Mouse (Mus musculus) heart, postnatal 0 days (tissue): ENCODE measurements around the gene Ell3. TPM values are rescaled to one million over a fixed set of nuclear protein-coding genes. Genes with fewer than 3 reads are reported as not detected.

Experiments
- ATAC-seq: fragments of 200-750 bp; cut with Nextera tagmentation; 2 replicates; pipeline ENCODE4 v1.8.0; 2017; ENCODE audit warnings: low read depth, moderate number of reproducible peaks, moderate library complexity; ENCODE audit not compliant: insufficient read depth
- DNase-seq: peaks from one replicate; pipeline ENCODE4 v3.0.0-alpha.2; 2016; ENCODE audit warnings: low spot score
- H3K27ac ChIP-seq: fragments of 300-500 bp; sonication (generic); 2 replicates; pipeline ENCODE4 v1.5.1; 2014; ENCODE audit warnings: low read depth, mild to moderate bottlenecking
- H3K27me3 ChIP-seq: fragments of 300-500 bp; sonication (generic); 2 replicates; pipeline ENCODE4 v1.6.1; 2014; ENCODE audit warnings: low read length, mixed read lengths; ENCODE audit not compliant: control insufficient read depth, insufficient read depth
- H3K36me3 ChIP-seq: fragments of 300-500 bp; sonication (generic); replicated peaks from 2 replicates; pipeline ENCODE4 v1.6.1; 2014; ENCODE audit warnings: low read length, mixed read lengths; ENCODE audit not compliant: control insufficient read depth, insufficient read depth
- H3K4me1 ChIP-seq: fragments of 300-500 bp; sonication (generic); 2 replicates; pipeline ENCODE4 v1.6.1; 2014; ENCODE audit warnings: antibody characterized with exemption; ENCODE audit not compliant: control insufficient read depth, insufficient read depth
- H3K4me2 ChIP-seq: fragments of 300-500 bp; sonication (generic); 2 replicates; pipeline ENCODE4 v1.6.1; 2014; ENCODE audit warnings: low read depth, mild to moderate bottlenecking, low read length, moderate library complexity
- H3K4me3 ChIP-seq: fragments of 300-500 bp; sonication (generic); 2 replicates; pipeline ENCODE4 v1.5.1; 2014; ENCODE audit warnings: low read depth, low read length
- H3K9ac ChIP-seq: fragments of 300-500 bp; sonication (generic); replicated peaks from 2 replicates; pipeline ENCODE4 v1.6.1; 2014; ENCODE audit warnings: low read depth, low read length, mixed read lengths
- H3K9me3 ChIP-seq: fragments of 300-500 bp; sonication (generic); replicated peaks from 2 replicates; pipeline ENCODE4 v1.6.1; 2016; ENCODE audit warnings: low read length; ENCODE audit not compliant: control insufficient read depth
- CTCF ChIP-seq: IDR thresholded peaks from 2 replicates; pipeline ENCODE4 v1.5.1; 2016; ENCODE audit warnings: antibody characterized with exemption, control low read depth, low read depth
- EP300 ChIP-seq: IDR thresholded peaks from 2 replicates; pipeline ENCODE4 v1.6.1; 2016; ENCODE audit warnings: antibody characterized with exemption, low read depth
- WGBS: fragments of 180-500 bp; shearing (Covaris S2); extraction: QIAGEN DNeasy Blood & Tissue Kit; methylation state at CpG from one replicate; pipeline ENCODE4 v1.1.7; 2014; 5-methylcytosine and 5-hydroxymethylcytosine counted together
- polyA plus RNA-seq: library from polyadenylated mRNA; unstranded; fragments of >200 nt; fragmentation: Nextera tagmentation; extraction: Ambion mirVana; gene quantifications from 2 replicates; pipeline ENCODE4 v1.2.1, GENCODE M21; 2015
- total RNA-seq: library from RNA; depleted of rRNA; stranded (reverse); fragments of >200 nt; gene quantifications from 2 replicates; pipeline ENCODE4 v1.2.3, GENCODE M21; 2014; ENCODE audit warnings: low replicate concordance

The Ell3 gene
- total and polyA plus RNA-seq, 2 experiments from 2014 or later, result 0.55 TPM; not detected in 1

GRCm38 (mm10) chr2:121416356-121416755 is 27.7 kb downstream of the Ell3 start:
- Histone ChIP-seq H3K27me3 (no peaks in the 10 kb centered on the region), H3K36me3 (peaks cover 35% of the 10 kb centered on the region), H3K9ac (0 out of 2 replicates have a peak overlapping the region, but pooled peaks have one; percentile 1), H3K4me3 (no peak overlapping the region), H3K4me1 (peaks cover 19% of the 10 kb centered on the region; the same call in 1 of the 2 replicates), H3K27ac (no peak overlapping the region), H3K9me3 (no peaks in the 10 kb centered on the region), H3K4me2 (no peak overlapping the region)
- TF ChIP-seq EP300, result no peak
- no peak for TF ChIP-seq CTCF
- WGBS, result 74% methylated on average over 6 of the region's 6 CpGs
- DNase-seq (no peak), ATAC-seq (no peak)

- Histone ChIP-seq H3K9me3 (no peaks in the 10 kb centered on the region), H3K36me3 (peaks cover 28% of the 10 kb centered on the region), H3K27me3 (no peaks in the 10 kb centered on the region), H3K9ac (peak overlapping the region; percentile 25; the same call in 1 of the 2 replicates), H3K4me1 (peaks cover 19% of the 10 kb centered on the region; the same call in 1 of the 2 replicates), H3K27ac (no peak overlapping the region), H3K4me2 (peak overlapping the region; percentile 72), H3K4me3 (peak overlapping the region; percentile 80)
- WGBS, result 48% methylated on average over 3 of the region's 3 CpGs
- ATAC-seq (no peak), DNase-seq (no peak)
- no peak for TF ChIP-seq CTCF
- no peak for TF ChIP-seq EP300
These were observed 28.5 kb downstream of the Ell3 start for GRCm38 (mm10) chr2:121415591-121415990.

GRCm38 (mm10) chr2:121415103-121415502 is 29.0 kb downstream of the Ell3 start:
- Histone ChIP-seq H3K36me3 (peaks cover 25% of the 10 kb centered on the region), H3K4me1 (peaks cover 19% of the 10 kb centered on the region; the same call in 1 of the 2 replicates), H3K9ac (peak overlapping the region; percentile 91), H3K4me2 (peak overlapping the region; percentile 72), H3K27ac (no peak overlapping the region), H3K9me3 (no peaks in the 10 kb centered on the region), H3K27me3 (no peaks in the 10 kb centered on the region), H3K4me3 (peak overlapping the region; percentile 80)
- 33% methylated on average over 3 of the region's 3 CpGs for WGBS
- ATAC-seq (no peak), DNase-seq (no peak)
- no peak for TF ChIP-seq EP300
- TF ChIP-seq CTCF, result no peak

GRCm38 (mm10) chr2:121414139-121414685 is 29.9 kb downstream of the Ell3 start:
- Histone ChIP-seq H3K27ac (peak overlapping the region; percentile 97), H3K36me3 (peaks cover 19% of the 10 kb centered on the region), H3K4me1 (peaks cover 19% of the 10 kb centered on the region; the same call in 1 of the 2 replicates), H3K4me2 (peak overlapping the region; percentile 72), H3K27me3 (no peaks in the 10 kb centered on the region), H3K4me3 (peak overlapping the region; percentile 80), H3K9ac (peak overlapping the region; percentile 91), H3K9me3 (no peaks in the 10 kb centered on the region)
- 0% methylated on average over 32 of the region's 32 CpGs for WGBS
- DNase-seq (peak; percentile 27), ATAC-seq (peak; percentile 10)
- no peak for TF ChIP-seq CTCF
- no peak for TF ChIP-seq EP300

- peak within 1 kb of the TSS; percentile 91 for H3K9ac ChIP-seq
- ATAC-seq (peak; percentile 96), DNase-seq (peak; percentile 96)
- H3K9me3 ChIP-seq, result no peaks in the 10 kb centered on the region
- peaks cover 12% of the 10 kb centered on the region for H3K36me3 ChIP-seq
- peak within 1 kb of the TSS; percentile 72 for H3K4me2 ChIP-seq
- H3K27me3 ChIP-seq, result no peaks in the 10 kb centered on the region
- TF ChIP-seq CTCF (peak; percentile 47), EP300 (no peak)
- WGBS, result under 1% methylated on average over 66 of the region's 68 CpGs
- peak within 1 kb of the TSS; percentile 80 for H3K4me3 ChIP-seq
- peaks cover 19% of the 10 kb centered on the region; the same call in 1 of the 2 replicates for H3K4me1 ChIP-seq
- H3K27ac ChIP-seq, result peak within 1 kb of the TSS; percentile 97
These were observed 30.6 kb downstream of the Ell3 start, which contains the start of the genes Pdia3 and Catsper2 for GRCm38 (mm10) chr2:121413387-121414042. Pdia3 (plus strand) TSS chr2:121413775. Catsper2 (minus strand) TSS chr2:121413792.
